Mouse (Mus musculus) urinary bladder, adult 18-20 months (tissue): ENCODE data around the gene 4930402H24Rik.
A peak's percentile ranks its signal among the peaks of the same experiment; 100 is the strongest.

ENCODE experiments used
- DNase-seq, 2 experiments: peaks; one replicate each; pipeline ENCODE4 v3.0.0; 2022; ENCODE audit warnings: low spot score in 2 of 2, mixed read lengths in 2 of 2

4930402H24Rik gene

GRCm38 (mm10) chr2:130733444-130733843 lies 172.8 kb downstream of the 4930402H24Rik start:
- DNase-seq: no peak

- DNase-seq: no peak
Measured at GRCm38 (mm10) chr2:130731855-130732254, 174.4 kb downstream of the 4930402H24Rik start.

GRCm38 (mm10) chr2:130730746-130731145 lies 175.5 kb downstream of the 4930402H24Rik start:
- no peak for DNase-seq

GRCm38 (mm10) chr2:130728906-130729585 lies 177.2 kb downstream of the 4930402H24Rik start:
- DNase-seq: no peak

- no peak for DNase-seq
Measured at GRCm38 (mm10) chr2:130727752-130728151, 178.5 kb downstream of the 4930402H24Rik start.

GRCm38 (mm10) chr2:130724369-130724768 lies 181.8 kb downstream of the 4930402H24Rik start:
- no peak for DNase-seq

GRCm38 (mm10) chr2:130717951-130718350 lies 188.3 kb downstream of the 4930402H24Rik start:
- no peak for DNase-seq

- DNase-seq: no peak
Measured at GRCm38 (mm10) chr2:130707057-130707456, 199.1 kb downstream of the 4930402H24Rik start.

- DNase-seq: no peak
Measured at GRCm38 (mm10) chr2:130706602-130707001, 199.6 kb downstream of the 4930402H24Rik start.

- no peak for DNase-seq
Measured at GRCm38 (mm10) chr2:130705178-130705577, 201.0 kb downstream of the 4930402H24Rik start.

GRCm38 (mm10) chr2:130704040-130705001 lies 201.9 kb downstream of the 4930402H24Rik start:
- DNase-seq: no peak

GRCm38 (mm10) chr2:130697821-130698266 lies 208.4 kb downstream of the 4930402H24Rik start:
- no peak for DNase-seq

- DNase-seq: peak; percentile 41 to 45
Measured at GRCm38 (mm10) chr2:130697153-130697810, 208.9 kb downstream of the 4930402H24Rik start, which contains the start of gene Slc4a11. TSS of gene Slc4a11 (minus strand) at chr2:130697519.

GRCm38 (mm10) chr2:130696700-130697152 lies 209.5 kb downstream of the 4930402H24Rik start:
- peak; percentile 10 to 37 for DNase-seq

- no peak for DNase-seq
Measured at GRCm38 (mm10) chr2:130693563-130693962, 212.6 kb downstream of the 4930402H24Rik start.

- DNase-seq: no peak
Measured at GRCm38 (mm10) chr2:130689011-130689410, 217.2 kb downstream of the 4930402H24Rik start.

- DNase-seq: no peak
Measured at GRCm38 (mm10) chr2:130685426-130685825, 220.8 kb downstream of the 4930402H24Rik start.

- DNase-seq: no peak
Measured at GRCm38 (mm10) chr2:130681531-130681930, 224.7 kb downstream of the 4930402H24Rik start.

GRCm38 (mm10) chr2:130679899-130680298 lies 226.3 kb downstream of the 4930402H24Rik start:
- no peak for DNase-seq

GRCm38 (mm10) chr2:130679154-130679553 lies 227.1 kb downstream of the 4930402H24Rik start:
- DNase-seq: no peak

- DNase-seq: no peak
Measured at GRCm38 (mm10) chr2:130677211-130677610, 229.0 kb downstream of the 4930402H24Rik start.

GRCm38 (mm10) chr2:130667559-130667958 lies 238.6 kb downstream of the 4930402H24Rik start, which contains the start of gene Itpa:
TSS of gene Itpa (plus strand) at chr2:130667610.
- DNase-seq: peak; percentile 69 to 82
